Mouse (Mus musculus) cerebellum, adult 2 months (tissue): Measurements from ENCODE around the gene Nxph4. TPM values are rescaled to one million over a fixed set of nuclear protein-coding genes. Genes with fewer than 3 reads are reported as not detected.

Experiments used
- DNase-seq, 2 experiments: peaks; one replicate each; pipeline ENCODE4 v3.0.0; 2021
- H3K27ac ChIP-seq: fragments of 200-500 bp; 2 replicates; pipeline ENCODE4 v1.5.1; 2012; ENCODE audit warnings: low read length, control low read depth, inconsistent platforms; ENCODE audit not compliant: insufficient read depth
- H3K27me3 ChIP-seq: fragments of 200-500 bp; 2 replicates; pipeline ENCODE4 v1.6.1; 2012; ENCODE audit warnings: inconsistent platforms, mild to moderate bottlenecking, low read length, moderate library complexity; ENCODE audit not compliant: control insufficient read depth, insufficient read depth
- H3K4me1 ChIP-seq: fragments of 200-500 bp; 2 replicates; pipeline ENCODE4 v1.6.1; 2011; ENCODE audit warnings: low read length; ENCODE audit not compliant: control insufficient read depth, insufficient read depth
- H3K4me3 ChIP-seq: fragments of 200-500 bp; replicated peaks from 2 replicates; pipeline ENCODE3; 2011; ENCODE audit warnings: mild to moderate bottlenecking, low read depth, low read length, control low read depth; ENCODE audit not compliant: insufficient read depth
- CTCF ChIP-seq: fragments of 200-500 bp; IDR thresholded peaks from 2 replicates; pipeline ENCODE4 v1.5.1; 2011; ENCODE audit warnings: low read depth, mild to moderate bottlenecking, control low read depth, low read length, moderate library complexity, borderline replicate concordance; ENCODE audit not compliant: insufficient read depth
- POLR2A ChIP-seq: fragments of 200-500 bp; IDR thresholded peaks from 2 replicates; pipeline ENCODE4 v1.6.1; 2011; ENCODE audit warnings: low read length, control low read depth, borderline replicate concordance; ENCODE audit not compliant: insufficient read depth
- WGBS: fragments of 180-500 bp; shearing (Covaris S2); methylation state at CpG from one replicate; pipeline ENCODE4 v1.1.7; 2018; 5-methylcytosine and 5-hydroxymethylcytosine counted together
- polyA plus RNA-seq: library from polyadenylated mRNA; depleted of rRNA; stranded (reverse); fragments of >200 nt; gene quantifications from 2 replicates; pipeline ENCODE4 v1.2.3, GENCODE M21; 2012

Gene Nxph4
- polyA plus RNA-seq, 1 experiment = 33.8 TPM

DNA sequence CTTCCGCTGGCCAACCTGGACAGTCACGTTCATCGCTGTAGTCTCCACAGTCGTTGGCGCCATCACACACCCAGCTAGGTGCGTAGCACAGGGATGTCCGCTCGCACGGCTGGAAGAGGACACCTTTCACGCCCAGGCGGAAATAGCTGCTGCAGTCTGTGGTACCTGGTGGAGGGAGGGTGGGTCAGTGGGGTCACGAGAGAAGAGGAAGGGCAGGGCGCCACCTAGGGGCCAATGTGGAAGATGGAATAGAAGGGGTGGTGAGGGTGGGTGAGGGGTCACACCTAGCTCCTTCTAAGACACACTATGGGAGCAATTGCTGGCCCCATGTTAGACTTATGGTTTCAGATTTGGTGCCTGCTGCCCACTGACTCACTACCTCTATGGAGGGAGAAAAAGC, 23.0 kb upstream of the Nxph4 start:
- 80% methylated on average over 13 of the region's 13 CpGs for WGBS
- TF ChIP-seq POLR2A (no peak), CTCF (peak; percentile 53; the same call in 1 of the 2 replicates)
- DNase-seq = no peak
- no peak overlapping the region for H3K27ac ChIP-seq
- no peaks in the 10 kb centered on the region for H3K27me3 ChIP-seq
- no peak overlapping the region for H3K4me3 ChIP-seq
- no peaks in the 10 kb centered on the region; the same call in 1 of the 2 replicates for H3K4me1 ChIP-seq

DNA sequence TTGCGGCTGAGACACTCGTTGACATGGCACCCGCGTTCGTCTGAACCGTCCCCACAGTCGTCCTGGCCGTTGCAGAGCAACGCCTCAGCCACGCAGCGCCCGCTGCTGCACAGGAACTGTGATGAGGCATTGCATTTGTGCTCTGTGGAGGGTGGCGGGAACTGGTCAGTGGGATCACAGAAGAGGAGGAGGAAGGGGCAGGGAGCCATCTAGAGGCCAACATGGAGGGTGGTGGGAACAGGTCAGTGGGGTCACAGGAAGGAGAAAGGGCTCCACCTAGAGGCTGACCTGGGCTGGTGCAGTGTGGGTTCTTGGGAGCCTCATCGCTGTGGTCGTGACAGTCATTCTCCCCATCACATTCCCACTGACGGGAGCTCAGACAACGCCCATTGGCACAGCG, 21.3 kb upstream of the Nxph4 start:
- DNase-seq = peak; percentile 47 to 52
- Histone ChIP-seq H3K27me3 (no peaks in the 10 kb centered on the region), H3K27ac (no peak overlapping the region), H3K4me3 (no peak overlapping the region), H3K4me1 (no peaks in the 10 kb centered on the region; the same call in 1 of the 2 replicates)
- TF ChIP-seq CTCF = peak; percentile 86
- no peak for TF ChIP-seq POLR2A
- 60% methylated on average over 18 of the region's 18 CpGs for WGBS

DNA sequence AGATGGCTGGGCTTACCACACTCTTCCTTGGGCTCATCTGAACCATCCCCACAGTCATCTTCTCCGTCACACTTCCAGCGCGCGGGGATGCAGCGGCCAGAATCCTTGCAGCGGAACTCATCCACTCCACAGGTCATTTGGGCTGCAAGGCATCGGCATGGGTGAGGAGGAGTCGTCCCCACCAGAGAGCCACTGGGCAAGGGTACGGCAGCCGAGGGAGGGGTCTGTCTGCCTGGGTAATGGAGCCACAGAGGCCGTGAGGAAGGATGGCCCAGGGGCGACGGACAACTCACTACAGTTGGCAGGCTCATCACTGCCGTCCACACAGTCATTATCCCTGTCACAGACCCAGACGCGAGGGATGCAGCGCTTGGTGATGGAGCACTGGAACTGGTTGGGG, 15.5 kb upstream of the Nxph4 start:
- Histone ChIP-seq H3K4me1 (no peaks in the 10 kb centered on the region; the same call in 1 of the 2 replicates), H3K4me3 (no peak overlapping the region), H3K27ac (no peak overlapping the region), H3K27me3 (no peaks in the 10 kb centered on the region)
- 77% methylated on average over 17 of the region's 17 CpGs for WGBS
- TF ChIP-seq CTCF = no peak
- no peak for TF ChIP-seq POLR2A
- DNase-seq = no peak

DNA sequence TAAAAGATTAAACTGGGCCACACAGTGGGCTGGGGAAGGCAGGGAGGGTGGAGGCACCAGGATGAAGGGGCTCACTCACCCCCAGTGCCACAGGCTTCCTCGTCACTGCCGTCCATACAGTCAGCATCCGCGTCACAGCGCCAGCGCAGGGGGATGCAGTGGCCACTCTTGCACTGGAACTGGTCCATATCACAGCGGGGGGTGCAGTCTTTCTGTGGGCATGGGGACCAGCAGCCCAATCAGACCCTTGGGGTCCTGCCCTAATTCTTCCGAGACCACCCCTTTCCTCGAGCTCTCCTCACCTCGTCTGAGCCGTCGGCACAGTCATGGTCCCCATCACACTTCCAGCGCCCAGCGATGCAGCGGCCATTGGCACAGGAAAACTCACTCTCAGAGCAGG, 13.9 kb upstream of the Nxph4 start:
- Histone ChIP-seq H3K27me3 (no peaks in the 10 kb centered on the region), H3K27ac (no peak overlapping the region), H3K4me1 (peaks cover 1% of the 10 kb centered on the region), H3K4me3 (no peak overlapping the region)
- no peak for DNase-seq
- TF ChIP-seq POLR2A (no peak), CTCF (no peak)
- 68% methylated on average over 15 of the region's 15 CpGs for WGBS

DNA sequence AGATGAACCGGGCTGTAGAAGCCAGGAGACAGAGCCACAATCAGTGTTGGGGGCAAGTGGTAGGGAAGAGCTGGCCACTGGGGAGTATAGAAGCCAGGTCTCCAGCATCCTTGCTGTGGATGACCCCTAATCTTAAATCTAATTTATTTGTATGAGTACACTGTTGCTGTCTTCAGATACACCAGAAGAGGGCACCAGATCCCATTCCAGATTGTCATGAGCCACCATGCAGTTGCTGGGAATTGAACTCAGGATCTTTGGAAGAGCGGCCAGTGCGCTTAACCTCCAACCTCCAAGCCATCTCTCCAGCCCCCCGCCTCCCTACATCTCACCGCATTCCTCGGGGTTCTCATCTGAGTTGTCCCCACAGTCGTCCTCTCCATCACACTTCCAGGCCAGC, 12.1 kb upstream of the Nxph4 start:
- 85% methylated on average over 7 of the region's 7 CpGs for WGBS
- no peak for DNase-seq
- H3K4me3 ChIP-seq = no peak overlapping the region
- no peak for TF ChIP-seq POLR2A
- TF ChIP-seq CTCF = peak; percentile 35; the same call in 1 of the 2 replicates
- H3K4me1 ChIP-seq = peaks cover 15% of the 10 kb centered on the region
- H3K27me3 ChIP-seq = no peaks in the 10 kb centered on the region
- H3K27ac ChIP-seq = no peak overlapping the region

DNA sequence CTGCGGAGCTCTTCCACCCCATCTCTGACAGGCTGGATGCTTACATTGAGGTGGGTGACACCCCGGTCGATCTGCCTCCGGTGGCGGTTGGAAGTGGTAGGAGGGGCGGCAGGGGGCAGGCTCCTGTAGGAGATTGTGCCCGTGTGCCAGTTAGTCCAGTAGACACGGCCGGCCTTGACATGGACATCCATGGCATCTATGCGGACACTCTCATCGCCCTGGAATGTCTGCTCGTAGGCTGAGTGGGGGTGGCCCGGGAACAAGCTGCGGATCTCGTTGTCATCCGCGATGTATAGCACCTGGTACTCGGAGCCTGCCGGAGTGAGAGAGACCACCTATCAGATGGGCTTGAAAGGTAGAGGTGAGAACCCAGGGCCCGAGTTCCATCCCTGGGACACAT, 10.0 kb upstream of the Nxph4 start:
- DNase-seq = no peak
- H3K4me3 ChIP-seq = no peak overlapping the region
- peaks cover 15% of the 10 kb centered on the region for H3K4me1 ChIP-seq
- TF ChIP-seq CTCF = no peak
- no peak for TF ChIP-seq POLR2A
- 90% methylated on average over 20 of the region's 20 CpGs for WGBS
- H3K27ac ChIP-seq = no peak overlapping the region
- H3K27me3 ChIP-seq = no peaks in the 10 kb centered on the region

DNA sequence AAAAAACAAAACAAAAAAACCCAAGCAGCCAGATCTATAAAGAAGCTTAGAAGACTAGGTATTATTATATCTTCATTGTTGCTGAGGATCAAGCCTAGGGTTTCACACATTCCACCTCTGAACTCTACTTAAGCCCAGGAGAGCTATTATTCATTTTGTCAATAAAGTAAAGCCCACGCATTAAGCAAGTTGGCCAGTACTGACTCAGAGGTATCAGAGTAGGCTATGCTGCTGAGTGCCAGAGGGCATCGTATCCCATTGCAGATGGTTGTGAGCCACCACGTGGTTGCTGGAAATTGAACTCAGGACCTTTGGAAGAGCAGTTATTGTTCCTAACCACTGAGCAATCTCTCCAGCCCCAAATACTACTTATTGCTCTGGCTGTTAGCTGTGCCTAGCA, 9.6 kb upstream of the Nxph4 start:
- Histone ChIP-seq H3K27ac (no peak overlapping the region), H3K4me1 (peaks cover 15% of the 10 kb centered on the region), H3K27me3 (no peaks in the 10 kb centered on the region), H3K4me3 (no peak overlapping the region)
- no peak for DNase-seq
- 71% methylated on average over 3 of the region's 3 CpGs for WGBS
- no peak for TF ChIP-seq CTCF
- no peak for TF ChIP-seq POLR2A

DNA sequence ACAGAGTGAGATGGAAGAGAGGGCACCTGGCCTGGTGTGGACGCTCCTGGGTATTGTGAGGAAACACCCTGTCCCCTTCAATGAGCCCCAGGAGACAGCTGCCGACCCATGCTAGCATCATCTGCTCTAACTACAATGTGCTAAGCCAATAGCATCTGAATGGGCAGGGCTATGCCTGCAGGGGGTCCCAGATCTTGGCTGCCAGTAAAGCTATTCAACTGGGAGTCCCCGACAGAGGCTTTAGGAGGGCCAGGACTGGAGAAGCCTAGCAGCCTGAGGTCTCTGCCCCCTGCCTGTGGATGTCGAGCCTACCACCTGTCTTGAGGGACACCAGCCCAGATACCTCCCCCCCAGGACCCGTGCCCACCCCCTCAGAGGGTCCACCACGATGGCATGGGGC, 8.4 kb upstream of the Nxph4 start:
- 7% methylated on average over 6 of the region's 6 CpGs for WGBS
- Histone ChIP-seq H3K27ac (peak overlapping the region; percentile 5; the same call in 1 of the 2 replicates), H3K4me1 (peaks cover 16% of the 10 kb centered on the region), H3K4me3 (no peak overlapping the region), H3K27me3 (no peaks in the 10 kb centered on the region)
- peak in 1 of 2 experiments; percentile 66 for DNase-seq
- TF ChIP-seq CTCF (no peak), POLR2A (no peak)
